Comparison of ENCODE assay signal across 9 mouse cellular contexts in genomic region chr17:46903876-46904490, GRCm38 (mm10). TPM values are rescaled to one million over a fixed set of nuclear protein-coding genes. Genes with fewer than 3 reads are reported as not detected.
A peak's percentile ranks its signal among the peaks of the same experiment; 100 is the strongest.
DNase-seq lines count a peak whose midpoint lies in the region; ATAC-seq and TF ChIP-seq lines count a peak whose summit lies in the region.
"Had no signal": no experiment of that assay in that cellular context is flagged by ENCODE, and none has a peak within 500 bp of the region (broad histone marks: within the 10 kb centered on the region; RNA-seq: fewer than 3 reads in every experiment).

No protein-coding gene starts in this region.

- no peak overlapping the region for H3K27ac ChIP-seq in forebrain, embryonic 15.5 days (replicated peaks)
- no peak overlapping the region for H3K27ac ChIP-seq in layer of hippocampus, adult 2 months
- no peak overlapping the region for H3K27ac ChIP-seq in lung, embryonic 16.5 days (ENCODE audit: low read length)
- H3K27ac ChIP-seq: limb, embryonic 15.5 days had no signal

- peaks cover 5% of the 10 kb centered on the region; the same call in 1 of the 2 replicates for H3K4me1 ChIP-seq in G1E (ENCODE audit: insufficient read depth, low read depth, low read length)
- peaks cover 6% of the 10 kb centered on the region; the same call in 1 of the 2 replicates for H3K4me1 ChIP-seq in forebrain, embryonic 15.5 days
- no peaks in the 10 kb centered on the region for H3K4me1 ChIP-seq in lung, embryonic 16.5 days (replicated peaks; ENCODE audit: control insufficient read depth, insufficient read depth, low read length)

- 0 out of 2 replicates have a peak, but pooled peaks cover 2% of the 10 kb centered on the region for H3K9me3 ChIP-seq in G1E (replicated peaks)
- H3K9me3 ChIP-seq in forebrain, embryonic 15.5 days, result no peaks in the 10 kb centered on the region
- H3K9me3 ChIP-seq in lung, embryonic 16.5 days (ENCODE audit: control insufficient read depth, low read length), result no peaks in the 10 kb centered on the region
- H3K9me3 ChIP-seq: limb, embryonic 15.5 days had no signal

- peak; percentile 40 for ATAC-seq in G1E (ENCODE audit: extremely low read depth, insufficient number of reproducible peaks, low FRiP score, poor library complexity, severe bottlenecking)
- ATAC-seq in forebrain, embryonic 15.5 days (replicated peaks), result 0 out of 2 replicates have a peak, but pooled peaks have one; percentile 51
- ATAC-seq in lung, embryonic 16.5 days (ENCODE audit: low read depth), result peak; percentile 77; the same call in 1 of the 2 replicates

- H3K27me3 ChIP-seq in G1E (ENCODE audit: insufficient read depth, low read length), result peaks cover 7% of the 10 kb centered on the region
- no peaks in the 10 kb centered on the region for H3K27me3 ChIP-seq in forebrain, embryonic 15.5 days
- no peaks in the 10 kb centered on the region for H3K27me3 ChIP-seq in lung, embryonic 16.5 days (ENCODE audit: control insufficient read depth, insufficient read depth, low read depth, low read length)
- H3K27me3 ChIP-seq: limb, embryonic 15.5 days had no signal

- peak; percentile 69 for DNase-seq in G1E (ENCODE audit: low spot score)
- DNase-seq in cerebellum, adult 11 months, result peak; percentile 81
- peak; percentile 81 to 83 for DNase-seq in heart, postnatal 36 days
- peak; percentile 72 to 81 for DNase-seq in layer of hippocampus, adult 2 months (ENCODE audit: low spot score in 2 of 2)
- DNase-seq in ovary, postnatal 36 days (ENCODE audit: low spot score), result peak; percentile 63
- DNase-seq in thymus, postnatal 14 days, result peak; percentile 75

- H3K36me3 ChIP-seq in G1E (replicated peaks), result no peaks in the 10 kb centered on the region
- H3K36me3 ChIP-seq in forebrain, embryonic 15.5 days, result no peaks in the 10 kb centered on the region
- H3K36me3 ChIP-seq in lung, embryonic 16.5 days (ENCODE audit: control insufficient read depth, insufficient read depth, low read length), result no peaks in the 10 kb centered on the region
- H3K36me3 ChIP-seq: limb, embryonic 15.5 days had no signal

- no peak overlapping the region for H3K4me2 ChIP-seq in forebrain, embryonic 15.5 days (replicated peaks)
- H3K4me2 ChIP-seq in lung, embryonic 16.5 days (ENCODE audit: low read depth, low read length), result no peak overlapping the region
- H3K4me2 ChIP-seq: limb, embryonic 15.5 days had no signal

- intact Hi-C loops in heart, postnatal 36 days (cut with DNase I), result loop anchor here (5.0 kb wide), 1 partner anchor 128 kb away; no protein-coding TSS in a partner anchor

- 21% methylated on average over 19 of the region's 19 CpGs for WGBS in forebrain, embryonic 15.5 days
- 17% methylated on average over 19 of the region's 19 CpGs for WGBS in lung, embryonic 16.5 days

- no peak overlapping the region for H3K4me3 ChIP-seq in G1E (ENCODE audit: low read depth, low read length)
- H3K4me3 ChIP-seq in forebrain, embryonic 15.5 days, result no peak overlapping the region
- H3K4me3 ChIP-seq in layer of hippocampus, adult 2 months, result no peak overlapping the region
- no peak overlapping the region for H3K4me3 ChIP-seq in lung, embryonic 16.5 days (ENCODE audit: low read length)
- H3K4me3 ChIP-seq: limb, embryonic 15.5 days had no signal

- TF ChIP-seq CTCF in G1E (IDR thresholded peaks at IDR 0.05; ENCODE audit: low read depth, low read length), result peak; percentile 95
- peak; percentile 94 for TF ChIP-seq CTCF in layer of hippocampus, adult 2 months (conservative IDR thresholded peaks at IDR 0.05)

- 0 out of 2 replicates have a peak overlapping the region, but pooled peaks have one; percentile 1 for H3K9ac ChIP-seq in forebrain, embryonic 15.5 days (replicated peaks)
- H3K9ac ChIP-seq in lung, embryonic 16.5 days (ENCODE audit: low read length), result peak overlapping the region; percentile 6; the same call in 1 of the 2 replicates
- H3K9ac ChIP-seq: limb, embryonic 15.5 days had no signal

RNA-seq across cellular contexts. Expression of gene Prph2, which starts 6.3 kb away (rescaled TPM):
- total RNA-seq in G1E (2014; fragmentation: Nextera tagmentation) (not detected in 2 replicates), G1E (2017) (0.05 TPM in 1 of 2 replicates, not detected in the other)
- polyA plus RNA-seq in G1E (2012), result not detected in 2 replicates
- not detected in 2 replicates for polyA plus RNA-seq in forebrain, embryonic 15.5 days (2015; fragmentation: Nextera tagmentation; extraction: Ambion mirVana)
- not detected for total RNA-seq in heart, postnatal 36 days (2021)
- not detected for total RNA-seq in layer of hippocampus, adult 2 months (2021)
- polyA plus RNA-seq in lung, embryonic 16.5 days (2015; fragmentation: Nextera tagmentation; extraction: Ambion mirVana), result not detected in 2 replicates
- polyA plus RNA-seq: limb, embryonic 15.5 days had no signal

RNA-seq across cellular contexts. Expression of gene Tbcc, which starts 13.5 kb away (rescaled TPM):
- total RNA-seq in G1E (2014; fragmentation: Nextera tagmentation) (7.5 and 10.1 TPM in 2 replicates), G1E (2017) (18.6 and 21.3 TPM in 2 replicates)
- 20.0 and 27.5 TPM in 2 replicates for polyA plus RNA-seq in G1E (2012)
- 65.9 and 68.6 TPM in 2 replicates for polyA plus RNA-seq in forebrain, embryonic 15.5 days (2015; fragmentation: Nextera tagmentation; extraction: Ambion mirVana)
- total RNA-seq in heart, postnatal 36 days (2021), result 10 to 100 TPM; 15.9 to 16.6 TPM
- 10 to 100 TPM; 27.3 to 36.3 TPM for total RNA-seq in layer of hippocampus, adult 2 months (2021)
- 38.6 and 40.8 TPM in 2 replicates for polyA plus RNA-seq in lung, embryonic 16.5 days (2015; fragmentation: Nextera tagmentation; extraction: Ambion mirVana)

RNA-seq across cellular contexts. Expression of gene Bicral, which starts 45.7 kb away (rescaled TPM):
- total RNA-seq in G1E (2014; fragmentation: Nextera tagmentation), result 34.4 and 41.2 TPM in 2 replicates
- 9.2 and 13.4 TPM in 2 replicates for total RNA-seq in G1E (2017)
- 10.7 and 12.9 TPM in 2 replicates for polyA plus RNA-seq in G1E (2012)
- 8.9 and 9.2 TPM in 2 replicates for polyA plus RNA-seq in forebrain, embryonic 15.5 days (2015; fragmentation: Nextera tagmentation; extraction: Ambion mirVana)
- 10 to 100 TPM; 14.9 to 15.3 TPM for total RNA-seq in heart, postnatal 36 days (2021)
- total RNA-seq in layer of hippocampus, adult 2 months (2021), result 10 to 100 TPM; 56.1 to 61.3 TPM
- polyA plus RNA-seq in lung, embryonic 16.5 days (2015; fragmentation: Nextera tagmentation; extraction: Ambion mirVana), result 3.3 and 4.4 TPM in 2 replicates
